Mouse (Mus musculus) ES-Bruce4 (cell line): Measurements from ENCODE around the gene Ptpn14. TPM values are rescaled to one million over a fixed set of nuclear protein-coding genes. Genes with fewer than 3 reads are reported as not detected.

Experiments
- H3K27ac ChIP-seq: 2 replicates; pipeline ENCODE4 v1.5.1; 2012; ENCODE audit warnings: low read length, inconsistent platforms; ENCODE audit not compliant: insufficient read depth
- H3K27me3 ChIP-seq: 2 replicates; pipeline ENCODE4 v1.6.1; 2012; ENCODE audit warnings: mild to moderate bottlenecking, low read length, inconsistent platforms; ENCODE audit not compliant: control insufficient read depth, poor library complexity, insufficient read depth, severe bottlenecking
- H3K36me3 ChIP-seq: 2 replicates; pipeline ENCODE4 v1.6.1; 2012; ENCODE audit warnings: inconsistent platforms, mild to moderate bottlenecking, low read length, moderate library complexity; ENCODE audit not compliant: control insufficient read depth, poor library complexity, insufficient read depth, severe bottlenecking
- H3K4me1 ChIP-seq: one replicate; pipeline ENCODE4 v1.8.1; 2011; ENCODE audit warnings: low read length; ENCODE audit not compliant: control insufficient read depth, insufficient read depth
- H3K4me3 ChIP-seq: 2 replicates; pipeline ENCODE4 v1.5.1; 2011; ENCODE audit warnings: low read depth, mild to moderate bottlenecking, low read length
- H3K9ac ChIP-seq: 2 replicates; pipeline ENCODE4 v1.6.1; 2012; ENCODE audit warnings: low read depth, mild to moderate bottlenecking, inconsistent platforms; ENCODE audit not compliant: poor library complexity, severe bottlenecking
- H3K9me3 ChIP-seq: replicated peaks from 2 replicates; pipeline ENCODE4 v1.6.1; 2012; ENCODE audit warnings: mild to moderate bottlenecking, low read length, inconsistent platforms; ENCODE audit not compliant: control insufficient read depth, poor library complexity, insufficient read depth, severe bottlenecking
- CTCF ChIP-seq: IDR thresholded peaks from one replicate; pipeline ENCODE4 v1.8.1; 2011; ENCODE audit warnings: low read depth, low read length
- EP300 ChIP-seq: IDR thresholded peaks from 2 replicates; pipeline ENCODE4 v1.6.1; 2011; ENCODE audit warnings: low read depth, low read length; ENCODE audit not compliant: insufficient read depth
- POLR2A ChIP-seq: IDR thresholded peaks from one replicate; pipeline ENCODE4 v1.8.1; 2011; ENCODE audit warnings: low read length; ENCODE audit not compliant: insufficient read depth
- polyA plus RNA-seq: library from polyadenylated mRNA; stranded (reverse); fragments of >200 nt; gene quantifications from 2 replicates; pipeline ENCODE4 v1.2.4, GENCODE M21; 2011; ENCODE audit warnings: low read depth; ENCODE audit not compliant: missing spikeins, insufficient read depth, insufficient read length

Gene Ptpn14
- polyA plus RNA-seq, 1 experiment, result 141 TPM

- TF ChIP-seq CTCF, result no peak
- TF ChIP-seq EP300, result no peak
- TF ChIP-seq POLR2A, result no peak
- Histone ChIP-seq H3K27ac (no peak overlapping the region), H3K27me3 (no peaks in the 10 kb centered on the region), H3K9ac (no peak overlapping the region), H3K36me3 (no peaks in the 10 kb centered on the region), H3K9me3 (no peaks in the 10 kb centered on the region), H3K4me1 (no peaks in the 10 kb centered on the region), H3K4me3 (no peak overlapping the region)
Measured at GRCm38 (mm10) chr1:189700186-189700585, 27.9 kb upstream of the Ptpn14 start.

DNA sequence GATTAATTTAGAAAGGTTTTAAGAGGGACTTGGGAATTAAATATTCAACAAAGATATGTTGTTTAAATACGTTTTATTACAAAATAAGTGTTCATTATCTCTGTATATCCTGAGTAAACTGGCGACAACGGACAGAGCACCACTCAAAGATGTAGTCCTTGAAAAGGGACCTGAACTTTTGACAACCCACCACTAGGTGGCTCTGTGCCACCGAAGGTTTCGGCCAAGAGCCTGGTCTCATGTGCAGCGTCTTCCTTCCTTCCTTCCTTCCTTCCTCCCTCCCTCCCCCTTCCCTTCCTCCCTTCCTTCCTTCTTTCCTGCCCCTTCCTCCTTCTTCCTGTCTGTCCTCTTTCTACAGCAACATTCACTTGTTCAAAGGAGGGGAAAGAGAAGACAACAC is 27.1 kb upstream of the Ptpn14 start:
- no peaks in the 10 kb centered on the region for H3K9me3 ChIP-seq
- no peak overlapping the region for H3K4me3 ChIP-seq
- no peak overlapping the region for H3K27ac ChIP-seq
- no peaks in the 10 kb centered on the region for H3K36me3 ChIP-seq
- no peaks in the 10 kb centered on the region for H3K27me3 ChIP-seq
- no peak overlapping the region for H3K9ac ChIP-seq
- TF ChIP-seq CTCF, result peak; percentile 75
- TF ChIP-seq EP300, result no peak
- no peaks in the 10 kb centered on the region for H3K4me1 ChIP-seq

DNA sequence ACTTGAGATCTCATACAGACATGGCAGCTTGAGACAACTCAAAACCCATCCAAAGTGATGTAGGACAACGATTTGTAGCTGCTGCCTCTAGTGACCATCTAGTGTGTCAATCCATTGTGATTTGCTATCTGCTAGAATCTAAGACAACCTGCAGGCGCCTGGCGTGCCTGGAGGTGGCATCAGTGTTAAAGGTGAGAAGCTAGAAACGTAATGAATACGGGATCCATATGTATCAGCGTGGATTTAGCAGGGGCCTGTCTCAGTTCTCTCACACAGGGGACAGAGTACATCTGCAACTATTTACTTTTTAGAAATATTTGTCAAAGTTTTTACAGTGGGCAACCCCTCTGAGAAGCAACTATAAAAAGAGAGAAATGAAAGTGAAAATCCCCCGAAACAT is 24.9 kb upstream of the Ptpn14 start:
- Histone ChIP-seq H3K4me3 (no peak overlapping the region), H3K36me3 (no peaks in the 10 kb centered on the region), H3K27ac (no peak overlapping the region), H3K27me3 (no peaks in the 10 kb centered on the region), H3K4me1 (no peaks in the 10 kb centered on the region), H3K9me3 (no peaks in the 10 kb centered on the region), H3K9ac (no peak overlapping the region)
- TF ChIP-seq POLR2A (no peak), CTCF (peak; percentile 46)

GRCm38 (mm10) chr1:189703591-189703990 is 24.5 kb upstream of the Ptpn14 start:
- no peaks in the 10 kb centered on the region for H3K4me1 ChIP-seq
- no peaks in the 10 kb centered on the region for H3K9me3 ChIP-seq
- H3K27me3 ChIP-seq, result no peaks in the 10 kb centered on the region
- H3K27ac ChIP-seq, result no peak overlapping the region
- TF ChIP-seq POLR2A (no peak), EP300 (no peak), CTCF (no peak)
- H3K9ac ChIP-seq, result no peak overlapping the region
- no peaks in the 10 kb centered on the region for H3K36me3 ChIP-seq
- H3K4me3 ChIP-seq, result no peak overlapping the region

GRCm38 (mm10) chr1:189706040-189706645 is 21.9 kb upstream of the Ptpn14 start:
- H3K9me3 ChIP-seq, result no peaks in the 10 kb centered on the region
- H3K9ac ChIP-seq, result no peak overlapping the region
- no peaks in the 10 kb centered on the region for H3K36me3 ChIP-seq
- TF ChIP-seq POLR2A, result no peak
- TF ChIP-seq CTCF, result no peak
- TF ChIP-seq EP300, result no peak
- no peaks in the 10 kb centered on the region for H3K27me3 ChIP-seq
- H3K27ac ChIP-seq, result no peak overlapping the region
- no peaks in the 10 kb centered on the region for H3K4me1 ChIP-seq
- H3K4me3 ChIP-seq, result no peak overlapping the region

- no peaks in the 10 kb centered on the region for H3K36me3 ChIP-seq
- H3K4me1 ChIP-seq, result no peaks in the 10 kb centered on the region
- H3K27me3 ChIP-seq, result no peaks in the 10 kb centered on the region
- no peak overlapping the region for H3K27ac ChIP-seq
- H3K9ac ChIP-seq, result no peak overlapping the region
- TF ChIP-seq EP300 (no peak), POLR2A (no peak), CTCF (no peak)
- no peak overlapping the region for H3K4me3 ChIP-seq
- H3K9me3 ChIP-seq, result no peaks in the 10 kb centered on the region
Measured at GRCm38 (mm10) chr1:189707014-189707413, 21.1 kb upstream of the Ptpn14 start.
